In genomic region chrX:57338371-57339211, GRCm38 (mm10) we compare ENCODE assay signal across 9 mouse cellular contexts. TPM values are rescaled to one million over a fixed set of nuclear protein-coding genes. Genes with fewer than 3 reads are reported as not detected.
A peak's percentile ranks its signal among the peaks of the same experiment; 100 is the strongest.
DNase-seq lines count a peak whose midpoint lies in the region; ATAC-seq and TF ChIP-seq lines count a peak whose summit lies in the region.
"Had no signal": no experiment of that assay in that cellular context is flagged by ENCODE, and none has a peak within 500 bp of the region (broad histone marks: within the 10 kb centered on the region; RNA-seq: fewer than 3 reads in every experiment).

Gene Arhgef6 (minus strand): TSS chrX:57338729.

- H3K4me1 ChIP-seq in kidney, postnatal 0 days (replicated peaks; ENCODE audit: insufficient read depth, low read length) = no peaks in the 10 kb centered on the region
- peaks cover 2 to 11% of the 10 kb centered on the region in 2 experiments; a peak in 2 of 4 replicates for H3K4me1 ChIP-seq in CH12.LX (ENCODE audit: control insufficient read depth in 1 of 2, insufficient read depth in 2 of 2)
- H3K4me1 ChIP-seq in embryonic facial prominence, embryonic 15.5 days = no peaks in the 10 kb centered on the region
- H3K4me1 ChIP-seq: limb, embryonic 12.5 days had no signal

- H3K27ac ChIP-seq in kidney, postnatal 0 days = no peak within 1 kb of the TSS
- H3K27ac ChIP-seq in CH12.LX (ENCODE audit: insufficient read depth, low read depth) = peak within 1 kb of the TSS; percentile 83
- peak within 1 kb of the TSS; percentile 68 for H3K27ac ChIP-seq in embryonic facial prominence, embryonic 15.5 days (replicated peaks)
- H3K27ac ChIP-seq: limb, embryonic 12.5 days had no signal

- intact Hi-C loops in heart, postnatal 10 days (cut with DNase I) = no loop called here

- in situ Hi-C loops in CH12.LX (cut with MboI; ENCODE audit: low pct_ligation_motif_present, low pct_unique_long_range_greater_than_20kb, low sequenced_read_pairs) = no loop called here

- peak; percentile 46; the same call in 1 of the 2 replicates for TF ChIP-seq POLR2A in CH12.LX (IDR thresholded peaks at IDR 0.05; ENCODE audit: low read depth, low read length)

- peak within 1 kb of the TSS; percentile 21; the same call in 1 of the 2 replicates for H3K4me2 ChIP-seq in kidney, postnatal 0 days (ENCODE audit: low read length)
- H3K4me2 ChIP-seq in CH12.LX (ENCODE audit: insufficient read depth, low read depth, poor library complexity, severe bottlenecking) = peak within 1 kb of the TSS; percentile 16
- no peak within 1 kb of the TSS for H3K4me2 ChIP-seq in embryonic facial prominence, embryonic 15.5 days (replicated peaks)
- H3K4me2 ChIP-seq: limb, embryonic 12.5 days had no signal

- TF ChIP-seq EP300 in CH12.LX (IDR thresholded peaks at IDR 0.05; ENCODE audit: low read length) = no peak

- H3K79me2 ChIP-seq in CH12.LX (replicated peaks; ENCODE audit: control insufficient read depth, extremely low read depth, insufficient read depth, poor library complexity, severe bottlenecking) = peaks cover 30% of the 10 kb centered on the region

- no peak for TF ChIP-seq CTCF in kidney, postnatal 0 days (IDR thresholded peaks at IDR 0.05; ENCODE audit: low read depth)
- TF ChIP-seq CTCF in CH12.LX (conservative IDR thresholded peaks at IDR 0.05 in 1 of 2, IDR thresholded peaks at IDR 0.05 in 1 of 2; ENCODE audit: low read depth in 2 of 2, low read length in 2 of 2) = no peak

- H3K9ac ChIP-seq in kidney, postnatal 0 days (ENCODE audit: low read depth, low read length) = no peak within 1 kb of the TSS
- peak within 1 kb of the TSS; percentile 92 for H3K9ac ChIP-seq in CH12.LX (ENCODE audit: insufficient read depth, low read depth)
- no peak within 1 kb of the TSS for H3K9ac ChIP-seq in embryonic facial prominence, embryonic 15.5 days
- H3K9ac ChIP-seq: limb, embryonic 12.5 days had no signal

- TF ChIP-seq RAD21 in CH12.LX (IDR thresholded peaks at IDR 0.05; ENCODE audit: low read depth, low read length) = no peak

- WGBS in kidney, postnatal 0 days = 47% methylated on average over 18 of the region's 18 CpGs
- 54% methylated on average over 18 of the region's 18 CpGs for WGBS in embryonic facial prominence, embryonic 15.5 days

- DNase-seq in kidney, postnatal 0 days (ENCODE audit: low spot score) = peak; percentile 20
- no peak for DNase-seq in kidney, adult 9 months
- peak; percentile 39 for DNase-seq in CH12.LX (ENCODE audit: extremely low read depth)
- DNase-seq in heart, postnatal 10 days = peak; percentile 40 to 45
- DNase-seq in lung, postnatal 10 days = peak; percentile 38
- no peak for DNase-seq in retina, postnatal 1 day
- no peak for DNase-seq in retina, embryonic 14.5 days (ENCODE audit: low spot score)

- H3K4me3 ChIP-seq in kidney, postnatal 0 days (replicated peaks; ENCODE audit: low read depth, low read length) = no peak within 1 kb of the TSS
- peak within 1 kb of the TSS; percentile 55 to 83 (median 76) for H3K4me3 ChIP-seq in CH12.LX (replicated peaks in 1 of 3; ENCODE audit: low read depth in 2 of 3, low read length in 2 of 3, poor library complexity in 1 of 3)
- H3K4me3 ChIP-seq in embryonic facial prominence, embryonic 15.5 days (replicated peaks) = no peak within 1 kb of the TSS
- H3K4me3 ChIP-seq: limb, embryonic 12.5 days had no signal

- H3K27me3 ChIP-seq in kidney, postnatal 0 days (ENCODE audit: insufficient read depth, low read length) = no peaks in the 10 kb centered on the region
- no peaks in the 10 kb centered on the region for H3K27me3 ChIP-seq in CH12.LX (replicated peaks)
- no peaks in the 10 kb centered on the region for H3K27me3 ChIP-seq in embryonic facial prominence, embryonic 15.5 days
- H3K27me3 ChIP-seq: limb, embryonic 12.5 days had no signal

- H3K36me3 ChIP-seq in kidney, postnatal 0 days (ENCODE audit: insufficient read depth, low read length) = no peaks in the 10 kb centered on the region
- peaks cover 8 to 11% of the 10 kb centered on the region in 2 experiments for H3K36me3 ChIP-seq in CH12.LX (replicated peaks in 1 of 2; ENCODE audit: control insufficient read depth in 1 of 2, insufficient read depth in 1 of 2, low read length in 1 of 2)
- no peaks in the 10 kb centered on the region for H3K36me3 ChIP-seq in embryonic facial prominence, embryonic 15.5 days
- H3K36me3 ChIP-seq: limb, embryonic 12.5 days had no signal

- ATAC-seq in kidney, postnatal 0 days (replicated peaks; ENCODE audit: low FRiP score, low read depth) = no peak
- ATAC-seq in embryonic facial prominence, embryonic 15.5 days (ENCODE audit: insufficient number of reproducible peaks, low FRiP score, low TSS enrichment, low read depth) = no peak

- H3K9me3 ChIP-seq in kidney, postnatal 0 days (replicated peaks; ENCODE audit: low read length) = no peaks in the 10 kb centered on the region
- H3K9me3 ChIP-seq in CH12.LX (replicated peaks; ENCODE audit: low read length) = no peaks in the 10 kb centered on the region
- H3K9me3 ChIP-seq in embryonic facial prominence, embryonic 15.5 days (replicated peaks) = no peaks in the 10 kb centered on the region
- H3K9me3 ChIP-seq: limb, embryonic 12.5 days had no signal

- dilution Hi-C loops in CH12.LX (cut with MboI; ENCODE audit: extremely low pct_ligation_motif_present, extremely low pct_unique_long_range_greater_than_20kb, low sequenced_read_pairs) = no loop called here

TF ChIP-seq in CH12.LX, 34 proteins besides CTCF, POLR2A, EP300 and RAD21:
- TF ChIP-seq NELFE (IDR thresholded peaks at IDR 0.05; ENCODE audit: low read depth, low read length) (peak; percentile 58; the same call in 1 of the 2 replicates), SIN3A (IDR thresholded peaks at IDR 0.05; ENCODE audit: low read length) (no peak; the same call in 1 of the 2 replicates), HCFC1 (IDR thresholded peaks at IDR 0.05; ENCODE audit: low read depth, low read length) (no peak), MYC (IDR thresholded peaks at IDR 0.05; ENCODE audit: low read depth, low read length) (peak; percentile 38; the same call in 1 of the 2 replicates), CHD2 (IDR thresholded peaks at IDR 0.05; ENCODE audit: low read length) (0 out of 2 replicates have a peak, but pooled peaks have one; percentile 27), CHD1 (IDR thresholded peaks at IDR 0.05; ENCODE audit: low read depth, low read length) (0 out of 2 replicates have a peak, but pooled peaks have one; percentile 24), IRF4 (IDR thresholded peaks at IDR 0.05; ENCODE audit: low read depth, low read length) (peak; percentile 29; the same call in 1 of the 2 replicates), TCF12 (IDR thresholded peaks at IDR 0.05; ENCODE audit: low read depth, low read length) (peak; percentile 25; the same call in 1 of the 2 replicates), TBP (conservative IDR thresholded peaks at IDR 0.05; ENCODE audit: low read depth, low read length) (0 out of 2 replicates have a peak, but pooled peaks have one; percentile 7), MAX (IDR thresholded peaks at IDR 0.05; ENCODE audit: low read length) (peak; percentile 23; the same call in 1 of the 2 replicates)

RNA-seq across cellular contexts. Expression of gene Arhgef6, which starts in this region (rescaled TPM):
- 4.6 and 6.1 TPM in 2 replicates for polyA plus RNA-seq in kidney, postnatal 0 days (2015; fragmentation: Nextera tagmentation; extraction: Ambion mirVana)
- total RNA-seq in CH12.LX (2012; rRNA removed) (68.9 and 69.8 TPM in 2 replicates), CH12.LX (2014; rRNA removed) (162 and 167 TPM in 2 replicates)
- polyA plus RNA-seq in CH12.LX (2012; ENCODE audit: insufficient read length, low read depth) = 206 and 230 TPM in 2 replicates
- polyA plus RNA-seq in embryonic facial prominence, embryonic 15.5 days (2015; fragmentation: Nextera tagmentation; extraction: Ambion mirVana) = 15.1 and 16.2 TPM in 2 replicates
- 10 to 100 TPM; 77.6 to 80.0 TPM for total RNA-seq in heart, postnatal 10 days (2021)

Comparison
In these comparisons a context has a peak if more than half of its experiments do, and no peak if none do; other contexts are left out.
1. RNA of gene Arhgef6 (polyA plus RNA-seq): 206 to 230 TPM in CH12.LX; 15.1 to 16.2 TPM in embryonic facial prominence, embryonic 15.5 days and 4.6 to 6.1 TPM in kidney, postnatal 0 days; every median in the first group is over 10 times any median in the second.
2. DNase-seq: peak in kidney, postnatal 0 days (single experiment), CH12.LX (single experiment), heart, postnatal 10 days (2 of 2) and lung, postnatal 10 days (single experiment); none in kidney, adult 9 months (single experiment), retina, postnatal 1 day (single experiment) and retina, embryonic 14.5 days (single experiment).
3. H3K4me3 ChIP-seq: peak in CH12.LX (3 of 3); none in kidney, postnatal 0 days (single experiment) and embryonic facial prominence, embryonic 15.5 days (single experiment).